Mouse (Mus musculus) midbrain, embryonic 15.5 days (tissue): ENCODE results near the gene Morn1. TPM values are rescaled to one million over a fixed set of nuclear protein-coding genes. Genes with fewer than 3 reads are reported as not detected.

ENCODE experiments used
- polyA plus RNA-seq: library from polyadenylated mRNA; unstranded; fragments of >200 nt; fragmentation: Nextera tagmentation; extraction: Ambion mirVana; gene quantifications from 2 replicates; pipeline ENCODE4 v1.2.1, GENCODE M21; 2015

Morn1 gene
- polyA plus RNA-seq, 1 experiment from 2014 or later: 8.2 TPM

Other genes with a start within 250 kb of the Morn1 start
- 1.6 and 1.7 TPM in 2 replicates for gene Ttc34, start 249.1 kb upstream of the Morn1 start, polyA plus RNA-seq
- gene Mmel1, start 217.0 kb upstream of the Morn1 start, polyA plus RNA-seq: 0.31 and 0.49 TPM in 2 replicates
- gene Fam213b, start 187.4 kb upstream of the Morn1 start, polyA plus RNA-seq: 56.1 and 62.6 TPM in 2 replicates
- 0.19 and 0.28 TPM in 2 replicates for gene Tnfrsf14, start 158.0 kb upstream of the Morn1 start, polyA plus RNA-seq
- 116 and 149 TPM in 2 replicates for gene Hes5, start 125.7 kb upstream of the Morn1 start, polyA plus RNA-seq
- gene Pank4, start 122.5 kb upstream of the Morn1 start, polyA plus RNA-seq: 44.3 and 44.9 TPM in 2 replicates
- gene Plch2, start 29.8 kb upstream of the Morn1 start, polyA plus RNA-seq: 20.1 and 23.0 TPM in 2 replicates
- gene Pex10, start 19.6 kb upstream of the Morn1 start, polyA plus RNA-seq: 21.9 and 22.7 TPM in 2 replicates
- gene Rer1, start 195 bp upstream of the Morn1 start, polyA plus RNA-seq: 111 and 115 TPM in 2 replicates
- gene Ski, start 136.0 kb downstream of the Morn1 start, polyA plus RNA-seq: 10.1 and 10.8 TPM in 2 replicates
- 78.5 and 87.4 TPM in 2 replicates for gene Faap20, start 163.2 kb downstream of the Morn1 start, polyA plus RNA-seq